ENCODE assay signal across 25 mouse cellular contexts in genomic region chr16:34506048-34506447, GRCm38 (mm10).
"Had no signal": no experiment of that assay in that cellular context is flagged by ENCODE, and none has a peak within 500 bp of the region (broad histone marks: within the 10 kb centered on the region; RNA-seq: fewer than 3 reads in every experiment).

No protein-coding gene starts in this region.

- H3K4me3 ChIP-seq: embryonic facial prominence, embryonic 10.5 days; embryonic facial prominence, embryonic 12.5 days; embryonic facial prominence, embryonic 13.5 days; embryonic facial prominence, embryonic 15.5 days; erythroblast, embryonic 14.5 days; forebrain, embryonic 10.5 days; forebrain, embryonic 12.5 days; forebrain, embryonic 13.5 days; forebrain, embryonic 15.5 days; gastrocnemius, adult 2 months had no signal

- H3K36me3 ChIP-seq: embryonic facial prominence, embryonic 12.5 days; embryonic facial prominence, embryonic 13.5 days; embryonic facial prominence, embryonic 15.5 days; forebrain, embryonic 10.5 days; forebrain, embryonic 12.5 days; forebrain, embryonic 15.5 days had no signal

- H3K27me3 ChIP-seq: embryonic facial prominence, embryonic 12.5 days; embryonic facial prominence, embryonic 13.5 days; embryonic facial prominence, embryonic 15.5 days; forebrain, embryonic 12.5 days; forebrain, embryonic 13.5 days; forebrain, embryonic 15.5 days had no signal

- H3K27ac ChIP-seq: embryonic facial prominence, embryonic 10.5 days; embryonic facial prominence, embryonic 12.5 days; embryonic facial prominence, embryonic 13.5 days; embryonic facial prominence, embryonic 15.5 days; forebrain, embryonic 10.5 days; forebrain, embryonic 12.5 days; forebrain, embryonic 13.5 days; forebrain, embryonic 15.5 days; gastrocnemius, adult 2 months had no signal

- H3K4me2 ChIP-seq: embryonic facial prominence, embryonic 12.5 days; embryonic facial prominence, embryonic 13.5 days; embryonic facial prominence, embryonic 15.5 days; forebrain, embryonic 12.5 days; forebrain, embryonic 13.5 days; forebrain, embryonic 15.5 days had no signal

- DNase-seq: cerebellum, adult 2 months; cerebellum, adult 8-10 months; cerebellum, adult 9-10 months; cerebellum, adult 9-11 months; cerebellum, postnatal 10 days; cerebellum, postnatal 14 days; cerebellum, postnatal 25 days; cerebellum, postnatal 36 days; embryo, embryonic 11 days; forebrain, postnatal 0 days; gastrocnemius, adult 2 months; gastrocnemius, postnatal 10 days; gastrocnemius, postnatal 14 days; gastrocnemius, postnatal 25 days; gastrocnemius, postnatal 36 days; heart, adult 18-20 months had no signal

- H3K9ac ChIP-seq: embryonic facial prominence, embryonic 12.5 days; embryonic facial prominence, embryonic 13.5 days; embryonic facial prominence, embryonic 15.5 days; forebrain, embryonic 12.5 days; forebrain, embryonic 13.5 days; forebrain, embryonic 15.5 days; forebrain, postnatal 0 days had no signal
